8 mouse cellular contexts compared by ENCODE assay signal in genomic region chr11:20561323-20562002, GRCm38 (mm10). TPM values are rescaled to one million over a fixed set of nuclear protein-coding genes. Genes with fewer than 3 reads are reported as not detected.
DNase-seq lines count a peak whose midpoint lies in the region; ATAC-seq and TF ChIP-seq lines count a peak whose summit lies in the region.

No protein-coding gene starts in this region.

- no peaks in the 10 kb centered on the region for H3K36me3 ChIP-seq in spleen, adult 2 months (ENCODE audit: control insufficient read depth, insufficient read depth, low read length)
- H3K36me3 ChIP-seq in neural tube, embryonic 14.5 days (ENCODE audit: control insufficient read depth, insufficient read depth, low read length) = no peaks in the 10 kb centered on the region

- H3K4me1 ChIP-seq in spleen, adult 2 months (ENCODE audit: control insufficient read depth, insufficient read depth, insufficient read length) = no peaks in the 10 kb centered on the region; the same call in 1 of the 2 replicates
- H3K4me1 ChIP-seq in neural tube, embryonic 14.5 days (ENCODE audit: control insufficient read depth, insufficient read depth, low read length) = no peaks in the 10 kb centered on the region

- H3K4me2 ChIP-seq in neural tube, embryonic 14.5 days (ENCODE audit: low read depth, low read length) = peak overlapping the region; percentile 44

- WGBS in spleen, adult 2 months = 13% methylated on average over 13 of the region's 13 CpGs
- 7% methylated on average over 13 of the region's 13 CpGs for WGBS in neural tube, embryonic 14.5 days

- no peak for TF ChIP-seq POLR2A in spleen, adult 2 months (IDR thresholded peaks at IDR 0.05; ENCODE audit: low read depth, low read length)

- TF ChIP-seq CTCF in spleen, adult 2 months (IDR thresholded peaks at IDR 0.05; ENCODE audit: extremely low read depth, insufficient read depth, insufficient read length, insufficient replicate concordance) = no peak

- H3K27ac ChIP-seq in spleen, adult 2 months (ENCODE audit: insufficient read depth, low read length) = no peak overlapping the region
- H3K27ac ChIP-seq in neural tube, embryonic 14.5 days (ENCODE audit: low read depth, low read length) = peak overlapping the region; percentile 64

- H3K4me3 ChIP-seq in spleen, adult 2 months (ENCODE audit: extremely low read depth, insufficient read depth, insufficient read length) = peak overlapping the region; percentile 31; the same call in 1 of the 2 replicates
- H3K4me3 ChIP-seq in neural tube, embryonic 14.5 days (ENCODE audit: low read depth, low read length) = peak overlapping the region; percentile 7; the same call in 1 of the 2 replicates

- H3K9me3 ChIP-seq in neural tube, embryonic 14.5 days (ENCODE audit: control insufficient read depth, low read length) = no peaks in the 10 kb centered on the region

- H3K27me3 ChIP-seq in spleen, adult 2 months (ENCODE audit: control insufficient read depth, insufficient read depth, low read length) = no peaks in the 10 kb centered on the region
- no peaks in the 10 kb centered on the region for H3K27me3 ChIP-seq in neural tube, embryonic 14.5 days (ENCODE audit: control insufficient read depth, insufficient read depth, low read length)

- ATAC-seq in neural tube, embryonic 14.5 days (ENCODE audit: low read depth) = peak; percentile 98

- DNase-seq in spleen, adult 2 months (ENCODE audit: low read depth in 1 of 2, low spot score in 2 of 2) = peak in 1 of 2 experiments; percentile 11
- no peak for DNase-seq in spleen, adult 12 weeks (ENCODE audit: low spot score)
- DNase-seq in cerebellum, adult 9-10 months = peak; percentile 51
- peak; percentile 59 for DNase-seq in gastrocnemius, postnatal 10 days
- DNase-seq in induced T-regulatory cell, adult 2 months (ENCODE audit: low read depth) = peak; percentile 74
- DNase-seq in lung, adult 18-20 months = peak; percentile 31 to 45
- no peak for DNase-seq in frontal cortex, postnatal 14 days (ENCODE audit: low spot score in 2 of 2)

- 0 out of 2 replicates have a peak overlapping the region, but pooled peaks have one; percentile 8 for H3K9ac ChIP-seq in neural tube, embryonic 14.5 days (replicated peaks; ENCODE audit: low read depth, low read length)

RNA-seq across cellular contexts. Expression of gene Sertad2, which starts 18.4 kb away (rescaled TPM):
- 22.3 and 35.1 TPM in 2 replicates for polyA plus RNA-seq in spleen, adult 2 months (2012; rRNA removed)
- 10 to 100 TPM; 14.6 to 17.2 TPM for total RNA-seq in gastrocnemius, postnatal 10 days (2021)
- polyA plus RNA-seq in neural tube, embryonic 14.5 days (2014; fragmentation: Nextera tagmentation; extraction: Ambion mirVana) = 30.5 and 34.6 TPM in 2 replicates

Comparison
In these comparisons a context has a peak if more than half of its experiments do, and no peak if none do; other contexts are left out.
1. DNase-seq: peak in cerebellum, adult 9-10 months (single experiment), gastrocnemius, postnatal 10 days (single experiment), induced T-regulatory cell, adult 2 months (single experiment) and lung, adult 18-20 months (2 of 2); none in spleen, adult 12 weeks (single experiment) and frontal cortex, postnatal 14 days (0 of 2).